Mouse (Mus musculus): ENCODE measurements around the gene Vmn1r17.
"Not testable (repeated sequence)": the region's sequence is repeated elsewhere in the genome, so short reads cannot be mapped to it uniquely, and the experiment has no call there.

The Vmn1r17 gene

DNA sequence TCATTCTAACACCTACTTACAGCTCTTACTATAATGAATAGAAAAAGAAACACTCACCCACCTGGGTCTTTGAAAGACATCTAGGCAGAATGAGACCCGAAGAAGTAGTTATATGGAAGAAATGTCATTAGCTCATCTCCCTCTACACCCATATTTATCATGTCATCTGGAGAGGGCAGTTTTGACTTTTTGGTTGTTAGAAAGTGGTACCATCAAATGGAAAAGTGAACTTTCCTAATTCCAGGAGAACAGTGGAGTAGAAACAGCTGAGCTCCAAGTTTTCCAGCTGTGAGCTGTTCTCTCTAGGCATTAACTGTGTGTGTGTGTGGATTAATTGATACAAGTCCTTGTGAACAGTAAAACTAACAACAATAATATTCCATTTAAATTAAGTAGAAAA is at the start of gene Vmn1r17:
TSS of gene Vmn1r17 (minus strand) at position 101 of the 400 bp plus-strand sequence.
- DNase-seq: no peak

GRCm38 (mm10) chr6:57403480-57403879 is 40.0 kb upstream of the Vmn1r17 start, which contains the start of gene Vmn1r19:
Gene Vmn1r19, plus strand, starts transcription at chr6:57403780.
- not testable (repeated sequence) for DNase-seq

DNA sequence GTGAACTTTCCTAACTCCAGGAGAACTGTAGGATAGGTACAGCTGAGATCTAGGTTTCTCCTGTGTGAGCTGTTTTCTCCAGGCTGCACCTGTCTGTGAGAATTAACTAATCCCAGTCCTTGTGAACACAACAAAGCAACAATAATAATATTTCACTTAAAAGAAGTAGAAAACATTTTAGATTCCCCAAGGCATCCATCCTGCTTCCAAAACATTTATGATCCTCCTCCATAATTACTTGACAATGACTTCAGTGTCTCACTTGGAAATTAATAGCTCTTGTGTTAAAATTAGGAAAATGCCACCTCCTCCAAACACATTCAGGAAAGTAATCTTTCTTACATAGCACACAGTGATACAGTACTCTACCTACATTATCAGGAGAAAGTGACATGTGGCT is 32.2 kb upstream of the Vmn1r17 start, which contains the start of gene Vmn1r18:
TSS of gene Vmn1r18 (minus strand) at position 101 of the 400 bp plus-strand sequence.
- DNase-seq: no peak

DNA sequence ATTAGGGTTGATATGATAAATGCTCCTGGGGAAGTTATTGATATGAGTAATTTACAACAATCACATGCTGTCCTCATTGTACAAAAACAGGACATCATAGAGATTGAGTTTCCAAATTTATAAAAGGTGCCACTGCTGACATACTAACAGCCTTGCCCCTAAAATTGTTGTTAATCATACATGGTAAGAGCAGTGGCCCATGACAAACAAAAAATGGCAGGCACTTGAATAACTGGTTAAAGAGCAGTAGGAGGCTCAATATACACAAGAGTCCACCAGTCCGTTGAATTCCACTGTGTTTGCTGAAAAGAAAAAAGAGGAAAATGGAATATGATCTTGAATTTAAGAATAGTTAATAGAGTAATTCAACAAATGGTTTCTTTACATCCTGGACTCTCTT is 4.0 kb upstream of the Vmn1r17 start:
- no peak for DNase-seq

DNA sequence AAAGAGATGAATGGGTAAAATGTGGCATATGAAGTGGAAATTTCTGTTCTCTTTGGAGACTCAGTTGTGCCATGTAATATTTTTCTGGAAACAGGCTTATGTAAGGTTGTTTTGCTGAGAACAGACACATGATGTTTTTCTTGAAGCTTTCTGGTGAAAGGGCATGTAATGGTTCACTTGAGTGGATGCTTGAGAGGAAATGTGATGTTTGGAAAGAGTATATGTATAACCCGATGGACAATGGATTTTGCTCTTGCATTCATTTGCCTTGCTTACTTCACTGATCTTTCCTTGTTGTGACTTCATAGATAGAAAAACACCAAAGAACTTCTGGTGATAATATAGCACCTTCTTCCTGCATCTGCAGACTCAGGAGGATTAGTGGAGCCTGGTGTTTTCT is 2.3 kb upstream of the Vmn1r17 start:
- DNase-seq: not testable (repeated sequence)

- no peak for DNase-seq
Measured at GRCm38 (mm10) chr6:57356864-57357263, 6.7 kb downstream of the Vmn1r17 start.

DNA sequence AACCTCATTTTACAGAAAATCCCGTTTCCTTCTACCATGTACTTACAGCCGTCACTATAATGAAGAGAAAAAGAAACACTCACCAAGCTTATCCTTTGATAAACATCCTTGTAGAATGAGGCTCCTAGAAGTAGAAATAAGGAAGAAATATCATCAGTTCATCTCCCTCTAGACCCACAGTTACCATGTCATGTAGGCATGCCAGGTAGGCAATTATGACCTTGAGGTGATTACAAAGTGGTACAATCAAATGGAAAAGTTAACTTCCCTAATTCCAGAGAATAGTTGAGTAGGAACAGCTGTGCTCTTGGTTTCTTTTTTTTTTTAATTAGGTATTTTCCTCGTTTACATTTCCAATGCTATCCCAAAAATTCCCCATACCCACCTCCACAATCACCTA is 34.1 kb downstream of the Vmn1r17 start, which contains the start of gene Vmn1r16:
TSS of gene Vmn1r16 (minus strand) at position 101 of the 400 bp plus-strand sequence.
- DNase-seq: no peak

DNA sequence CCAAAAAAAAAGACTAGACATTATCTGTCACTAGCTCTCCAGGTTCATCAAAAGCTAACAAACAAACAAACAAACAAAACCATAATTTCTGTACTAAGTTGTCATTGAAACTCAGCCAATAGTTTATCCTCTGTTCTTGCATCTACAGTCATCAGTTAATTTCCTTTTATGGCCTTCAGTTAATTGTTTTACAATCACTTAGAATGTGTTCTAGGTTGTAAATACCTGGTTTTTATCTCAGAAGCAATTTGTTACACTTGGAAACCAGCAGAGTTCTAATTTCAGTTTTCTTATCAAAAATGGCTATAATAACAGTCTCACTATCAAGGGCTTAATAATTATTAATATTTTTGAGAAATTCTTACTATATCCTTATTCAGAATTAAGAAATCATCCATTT is 37.4 kb downstream of the Vmn1r17 start:
- no peak for DNase-seq

Data from cerebellum, postnatal 25 days (tissue).